Mouse (Mus musculus) stomach, embryonic 15.5 days (tissue): ENCODE measurements around the gene Sh3rf1. TPM values are rescaled to one million over a fixed set of nuclear protein-coding genes. Genes with fewer than 3 reads are reported as not detected.

Source experiments
- ATAC-seq: fragments of 200-750 bp; cut with Nextera tagmentation; 2 replicates; pipeline ENCODE4 v1.8.0; 2017; ENCODE audit warnings: low read depth, moderate number of reproducible peaks, moderate TSS enrichment; ENCODE audit not compliant: insufficient read depth, low FRiP score
- H3K27ac ChIP-seq: fragments of 300-500 bp; sonication (generic); 2 replicates; pipeline ENCODE4 v1.5.1; 2015; ENCODE audit warnings: mild to moderate bottlenecking, inconsistent platforms
- H3K27me3 ChIP-seq: fragments of 300-500 bp; sonication (generic); replicated peaks from 2 replicates; pipeline ENCODE4 v1.6.1; 2015; ENCODE audit warnings: inconsistent platforms
- H3K36me3 ChIP-seq: fragments of 300-500 bp; sonication (generic); 2 replicates; pipeline ENCODE4 v1.6.1; 2015; ENCODE audit warnings: inconsistent platforms
- H3K4me1 ChIP-seq: fragments of 300-500 bp; sonication (generic); 2 replicates; pipeline ENCODE4 v1.6.1; 2015; ENCODE audit warnings: inconsistent platforms
- H3K4me2 ChIP-seq: fragments of 300-500 bp; sonication (generic); 2 replicates; pipeline ENCODE4 v1.6.1; 2015; ENCODE audit warnings: mild to moderate bottlenecking, inconsistent platforms
- H3K4me3 ChIP-seq: fragments of 300-500 bp; sonication (generic); replicated peaks from 2 replicates; pipeline ENCODE4 v1.5.1; 2015; ENCODE audit warnings: inconsistent platforms
- H3K9ac ChIP-seq: fragments of 300-500 bp; sonication (generic); 2 replicates; pipeline ENCODE4 v1.6.1; 2015; ENCODE audit warnings: inconsistent platforms
- H3K9me3 ChIP-seq: fragments of 300-500 bp; sonication (generic); 2 replicates; pipeline ENCODE4 v1.6.1; 2016; ENCODE audit warnings: inconsistent platforms
- WGBS: fragments of 180-500 bp; shearing (Covaris S2); methylation state at CpG from one replicate; pipeline ENCODE4 v1.1.7; 2015; 5-methylcytosine and 5-hydroxymethylcytosine counted together
- polyA plus RNA-seq: library from polyadenylated mRNA; unstranded; fragments of >200 nt; fragmentation: Nextera tagmentation; extraction: Ambion mirVana; gene quantifications from 2 replicates; pipeline ENCODE4 v1.2.1, GENCODE M21; 2015

Sh3rf1 gene
- polyA plus RNA-seq, 1 experiment from 2014 or later: 11.0 TPM

- H3K9ac ChIP-seq: no peak overlapping the region
- H3K4me2 ChIP-seq: no peak overlapping the region
- H3K36me3 ChIP-seq: no peaks in the 10 kb centered on the region
- H3K27me3 ChIP-seq: no peaks in the 10 kb centered on the region
- no peak overlapping the region for H3K27ac ChIP-seq
- WGBS: 91% methylated on average over 6 of the region's 6 CpGs
- no peaks in the 10 kb centered on the region for H3K4me1 ChIP-seq
- ATAC-seq: no peak
- no peaks in the 10 kb centered on the region for H3K9me3 ChIP-seq
- no peak overlapping the region for H3K4me3 ChIP-seq
Measured at GRCm38 (mm10) chr8:61346941-61347340, 123.3 kb downstream of the Sh3rf1 start.

GRCm38 (mm10) chr8:61347526-61347925 lies 123.9 kb downstream of the Sh3rf1 start:
- Histone ChIP-seq H3K27ac (no peak overlapping the region), H3K4me2 (no peak overlapping the region), H3K27me3 (no peaks in the 10 kb centered on the region), H3K9ac (no peak overlapping the region), H3K4me1 (no peaks in the 10 kb centered on the region), H3K4me3 (no peak overlapping the region), H3K9me3 (no peaks in the 10 kb centered on the region), H3K36me3 (no peaks in the 10 kb centered on the region)
- ATAC-seq: no peak
- WGBS: 84% methylated on average over 6 of the region's 6 CpGs

DNA sequence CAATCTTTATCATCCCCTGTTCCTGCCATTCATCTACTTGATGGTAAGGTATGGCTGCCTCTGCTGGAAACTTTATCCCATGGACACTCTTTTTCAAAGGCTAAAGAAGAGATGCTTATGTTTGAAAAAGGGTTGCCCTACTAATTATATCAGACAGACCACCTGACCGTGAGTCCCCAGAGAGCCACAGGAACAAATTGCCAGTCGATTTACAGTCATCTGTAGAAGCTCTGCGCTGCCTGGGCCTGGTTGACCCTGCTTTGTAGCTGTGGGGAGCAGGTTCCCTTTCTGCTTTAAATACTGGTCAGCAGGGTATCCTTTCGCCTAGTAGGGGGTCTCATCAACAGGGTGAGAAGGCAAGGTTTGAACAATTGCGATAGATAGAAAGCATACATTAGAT lies 124.4 kb downstream of the Sh3rf1 start:
- Histone ChIP-seq H3K27me3 (no peaks in the 10 kb centered on the region), H3K4me1 (no peaks in the 10 kb centered on the region), H3K36me3 (no peaks in the 10 kb centered on the region), H3K4me2 (no peak overlapping the region), H3K27ac (no peak overlapping the region), H3K9ac (no peak overlapping the region), H3K4me3 (no peak overlapping the region), H3K9me3 (no peaks in the 10 kb centered on the region)
- WGBS: 69% methylated on average over 5 of the region's 5 CpGs
- no peak for ATAC-seq

- ATAC-seq: no peak
- Histone ChIP-seq H3K27me3 (no peaks in the 10 kb centered on the region), H3K36me3 (no peaks in the 10 kb centered on the region), H3K27ac (no peak overlapping the region), H3K9ac (no peak overlapping the region), H3K4me2 (no peak overlapping the region), H3K4me3 (no peak overlapping the region), H3K4me1 (no peaks in the 10 kb centered on the region), H3K9me3 (no peaks in the 10 kb centered on the region)
- 43% methylated on average over 8 of the region's 8 CpGs for WGBS
Measured at GRCm38 (mm10) chr8:61348518-61348917, 124.8 kb downstream of the Sh3rf1 start.

GRCm38 (mm10) chr8:61350443-61350842 lies 126.8 kb downstream of the Sh3rf1 start:
- H3K9ac ChIP-seq: no peak overlapping the region
- no peak overlapping the region for H3K27ac ChIP-seq
- H3K4me2 ChIP-seq: no peak overlapping the region
- H3K36me3 ChIP-seq: no peaks in the 10 kb centered on the region
- H3K27me3 ChIP-seq: no peaks in the 10 kb centered on the region
- no peaks in the 10 kb centered on the region for H3K9me3 ChIP-seq
- H3K4me3 ChIP-seq: no peak overlapping the region
- ATAC-seq: no peak
- WGBS: 67% methylated on average over 9 of the region's 9 CpGs
- H3K4me1 ChIP-seq: no peaks in the 10 kb centered on the region

- H3K27ac ChIP-seq: no peak overlapping the region
- H3K36me3 ChIP-seq: no peaks in the 10 kb centered on the region
- no peaks in the 10 kb centered on the region for H3K4me1 ChIP-seq
- no peak for ATAC-seq
- WGBS: 81% methylated on average over 5 of the region's 5 CpGs
- no peaks in the 10 kb centered on the region for H3K27me3 ChIP-seq
- H3K4me3 ChIP-seq: no peak overlapping the region
- H3K9me3 ChIP-seq: no peaks in the 10 kb centered on the region
- no peak overlapping the region for H3K9ac ChIP-seq
- no peak overlapping the region for H3K4me2 ChIP-seq
Measured at GRCm38 (mm10) chr8:61351638-61352037, 128.0 kb downstream of the Sh3rf1 start.

GRCm38 (mm10) chr8:61355503-61355902 lies 131.8 kb downstream of the Sh3rf1 start:
- H3K27me3 ChIP-seq: no peaks in the 10 kb centered on the region
- 75% methylated on average over 5 of the region's 5 CpGs for WGBS

GRCm38 (mm10) chr8:61359004-61359403 lies 135.3 kb downstream of the Sh3rf1 start:
- H3K9ac ChIP-seq: no peak overlapping the region
- H3K9me3 ChIP-seq: no peaks in the 10 kb centered on the region
- peaks cover 2% of the 10 kb centered on the region; the same call in 1 of the 2 replicates for H3K36me3 ChIP-seq
- no peak overlapping the region for H3K27ac ChIP-seq
- no peak overlapping the region for H3K4me2 ChIP-seq
- no peak for ATAC-seq
- 40% methylated on average over 8 of the region's 8 CpGs for WGBS
- H3K4me1 ChIP-seq: no peaks in the 10 kb centered on the region
- H3K27me3 ChIP-seq: no peaks in the 10 kb centered on the region
- H3K4me3 ChIP-seq: no peak overlapping the region

More at GRCm38 (mm10) chr8:61355503-61355902, 131.8 kb downstream of the Sh3rf1 start:
- no peak for ATAC-seq
- Histone ChIP-seq H3K9me3 (no peaks in the 10 kb centered on the region), H3K27ac (no peak overlapping the region), H3K9ac (no peak overlapping the region), H3K36me3 (no peaks in the 10 kb centered on the region), H3K4me2 (no peak overlapping the region), H3K4me3 (no peak overlapping the region), H3K4me1 (no peaks in the 10 kb centered on the region)

DNA sequence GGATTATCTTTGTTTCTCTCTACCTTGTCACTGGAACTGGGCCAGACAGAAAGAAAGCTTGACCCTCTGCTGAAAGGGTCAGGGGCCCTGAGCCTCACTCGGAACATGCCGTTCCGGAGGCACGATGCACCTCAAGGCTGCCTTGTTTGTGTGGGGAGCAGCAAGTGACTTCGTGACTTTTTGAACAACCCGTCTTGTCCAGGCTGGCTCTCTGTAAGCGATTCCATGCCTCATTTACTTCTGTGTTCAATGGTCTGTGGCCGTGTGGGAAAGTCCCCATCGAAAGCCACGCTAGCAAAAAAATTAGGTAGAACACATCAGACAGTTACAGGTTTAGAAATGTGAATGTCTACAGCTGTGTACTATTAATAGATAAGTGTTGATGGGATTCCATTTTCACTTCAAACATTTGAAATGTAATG lies 136.2 kb downstream of the Sh3rf1 start:
- Histone ChIP-seq H3K27me3 (no peaks in the 10 kb centered on the region), H3K4me3 (no peak overlapping the region), H3K27ac (no peak overlapping the region), H3K4me1 (no peaks in the 10 kb centered on the region), H3K9me3 (no peaks in the 10 kb centered on the region), H3K9ac (no peak overlapping the region), H3K4me2 (no peak overlapping the region), H3K36me3 (peaks cover 2% of the 10 kb centered on the region; the same call in 1 of the 2 replicates)
- ATAC-seq: no peak
- WGBS: 56% methylated on average over 10 of the region's 10 CpGs

GRCm38 (mm10) chr8:61360362-61360761 lies 136.7 kb downstream of the Sh3rf1 start:
- Histone ChIP-seq H3K9me3 (no peaks in the 10 kb centered on the region), H3K36me3 (peaks cover 2% of the 10 kb centered on the region; the same call in 1 of the 2 replicates), H3K9ac (no peak overlapping the region), H3K4me2 (no peak overlapping the region), H3K4me1 (no peaks in the 10 kb centered on the region), H3K27ac (no peak overlapping the region), H3K27me3 (no peaks in the 10 kb centered on the region), H3K4me3 (no peak overlapping the region)
- no peak for ATAC-seq
- 80% methylated on average over 4 of the region's 4 CpGs for WGBS

GRCm38 (mm10) chr8:61361476-61361875 lies 137.8 kb downstream of the Sh3rf1 start:
- no peak overlapping the region for H3K4me2 ChIP-seq
- peaks cover 2% of the 10 kb centered on the region; the same call in 1 of the 2 replicates for H3K36me3 ChIP-seq
- H3K9me3 ChIP-seq: no peaks in the 10 kb centered on the region
- no peak overlapping the region for H3K27ac ChIP-seq
- no peak for ATAC-seq
- no peak overlapping the region for H3K9ac ChIP-seq
- H3K27me3 ChIP-seq: no peaks in the 10 kb centered on the region
- WGBS: 93% methylated on average over 11 of the region's 11 CpGs
- H3K4me1 ChIP-seq: no peaks in the 10 kb centered on the region
- no peak overlapping the region for H3K4me3 ChIP-seq

DNA sequence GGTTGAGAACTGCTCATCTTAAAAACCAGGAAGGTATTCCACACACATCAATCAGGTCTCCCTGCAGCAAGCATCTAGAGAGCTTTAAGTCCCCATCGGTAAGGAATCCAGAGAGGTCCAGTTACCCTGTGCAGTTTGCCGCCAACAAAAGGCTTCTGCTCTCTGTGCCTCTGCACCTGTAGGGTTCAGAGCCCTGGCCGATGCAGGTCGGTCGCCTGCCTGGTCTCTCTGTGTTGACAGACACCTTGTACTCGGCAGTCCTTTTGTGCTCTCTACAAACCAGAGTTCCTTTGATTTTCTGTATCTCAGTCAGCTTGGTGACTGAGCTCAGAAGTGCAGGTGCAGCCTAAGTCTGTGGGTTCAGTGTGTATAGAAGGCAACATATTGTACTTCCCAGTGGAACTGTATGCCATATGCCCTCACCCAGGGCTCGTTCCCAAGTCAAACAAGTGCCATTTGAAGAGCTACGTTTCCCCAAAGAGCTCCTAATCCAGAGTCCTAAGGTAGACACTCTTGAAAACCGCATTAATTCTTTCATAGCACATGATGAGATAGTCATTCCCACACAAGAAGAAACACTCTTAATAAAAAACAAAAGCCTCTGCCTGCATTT lies 138.7 kb downstream of the Sh3rf1 start:
- Histone ChIP-seq H3K27me3 (no peaks in the 10 kb centered on the region), H3K4me3 (no peak overlapping the region), H3K4me2 (no peak overlapping the region), H3K36me3 (peaks cover 2% of the 10 kb centered on the region; the same call in 1 of the 2 replicates), H3K27ac (no peak overlapping the region), H3K4me1 (no peaks in the 10 kb centered on the region), H3K9ac (no peak overlapping the region), H3K9me3 (no peaks in the 10 kb centered on the region)
- 66% methylated on average over 9 of the region's 9 CpGs for WGBS
- no peak for ATAC-seq

- no peak overlapping the region for H3K9ac ChIP-seq
- no peaks in the 10 kb centered on the region for H3K27me3 ChIP-seq
- no peak for ATAC-seq
- H3K4me3 ChIP-seq: no peak overlapping the region
- H3K9me3 ChIP-seq: no peaks in the 10 kb centered on the region
- H3K4me1 ChIP-seq: no peaks in the 10 kb centered on the region
- WGBS: 92% methylated on average over 9 of the region's 9 CpGs
- H3K27ac ChIP-seq: no peak overlapping the region
- H3K4me2 ChIP-seq: no peak overlapping the region
- peaks cover 7% of the 10 kb centered on the region for H3K36me3 ChIP-seq
Measured at GRCm38 (mm10) chr8:61373303-61373702, 149.6 kb downstream of the Sh3rf1 start.
